Mouse (Mus musculus) cerebellum, adult 2 months (tissue): ENCODE measurements around the gene Prrxl1.

ENCODE experiments used
- CTCF ChIP-seq: fragments of 200-500 bp; IDR thresholded peaks from 2 replicates; pipeline ENCODE4 v1.5.1; 2011; ENCODE audit warnings: low read depth, mild to moderate bottlenecking, control low read depth, low read length, moderate library complexity, borderline replicate concordance; ENCODE audit not compliant: insufficient read depth
- POLR2A ChIP-seq: fragments of 200-500 bp; IDR thresholded peaks from 2 replicates; pipeline ENCODE4 v1.6.1; 2011; ENCODE audit warnings: low read length, control low read depth, borderline replicate concordance; ENCODE audit not compliant: insufficient read depth

GRCm38 (mm10) chr14:32605508-32605907 is 6.3 kb downstream of the Prrxl1 start:
- TF ChIP-seq CTCF (no peak), POLR2A (no peak)
